Mouse (Mus musculus): ENCODE measurements around the gene Chek2. TPM values are rescaled to one million over a fixed set of nuclear protein-coding genes. Genes with fewer than 3 reads are reported as not detected.

Chek2 gene
- total and polyA plus RNA-seq, 3 experiments: 2.6 to 3.4 (median 3.1) TPM

GRCm38 (mm10) chr5:110909955-110910589, 70.3 kb downstream of the Chek2 start:
- WGBS: 77% methylated on average over 4 of the region's 4 CpGs
- intact Hi-C loops (cut with DNase I): no loop called here
- Histone ChIP-seq H3K4me1 (ENCODE audit: control insufficient read depth, insufficient read depth, low read length) (peaks cover 6% of the 10 kb centered on the region), H3K4me3 (no peak overlapping the region), H3K79me2 (replicated peaks; ENCODE audit: control insufficient read depth, insufficient read depth, low read length) (0 out of 2 replicates have a peak, but pooled peaks cover 1% of the 10 kb centered on the region), H3K36me3 (ENCODE audit: control insufficient read depth, insufficient read depth, low read length) (no peaks in the 10 kb centered on the region), H3K9ac (ENCODE audit: low read depth, low read length) (no peak overlapping the region), H3K27me3 (ENCODE audit: control insufficient read depth, insufficient read depth, low read length) (no peaks in the 10 kb centered on the region), H3K27ac (no peak overlapping the region)
- no peak for DNase-seq
- TF ChIP-seq EP300 (IDR thresholded peaks at IDR 0.05; ENCODE audit: insufficient read depth, low read depth, low read length) (no peak), CTCF (IDR thresholded peaks at IDR 0.05) (no peak), POLR2A (IDR thresholded peaks at IDR 0.05; ENCODE audit: insufficient read depth, low read depth, low read length) (no peak)

- intact Hi-C loops (cut with DNase I): no loop called here
Measured at GRCm38 (mm10) chr5:110914859-110915258, 75.1 kb downstream of the Chek2 start.

GRCm38 (mm10) chr5:110916241-110916640, 76.5 kb downstream of the Chek2 start:
- Histone ChIP-seq H3K9ac (ENCODE audit: low read depth, low read length) (no peak overlapping the region), H3K27ac (no peak overlapping the region), H3K4me3 (no peak overlapping the region), H3K27me3 (ENCODE audit: control insufficient read depth, insufficient read depth, low read length) (no peaks in the 10 kb centered on the region), H3K4me1 (ENCODE audit: control insufficient read depth, insufficient read depth, low read length) (peaks cover 5% of the 10 kb centered on the region), H3K79me2 (replicated peaks; ENCODE audit: control insufficient read depth, insufficient read depth, low read length) (no peaks in the 10 kb centered on the region), H3K36me3 (ENCODE audit: control insufficient read depth, insufficient read depth, low read length) (no peaks in the 10 kb centered on the region)
- intact Hi-C loops (cut with DNase I): no loop called here
- 97% methylated on average over 3 of the region's 3 CpGs for WGBS
- no peak for DNase-seq
- TF ChIP-seq POLR2A (IDR thresholded peaks at IDR 0.05; ENCODE audit: insufficient read depth, low read depth, low read length) (no peak), EP300 (IDR thresholded peaks at IDR 0.05; ENCODE audit: insufficient read depth, low read depth, low read length) (no peak), CTCF (IDR thresholded peaks at IDR 0.05) (no peak)

More at GRCm38 (mm10) chr5:110914859-110915258, 75.1 kb downstream of the Chek2 start:
- no peak overlapping the region for H3K9ac ChIP-seq (ENCODE audit: low read depth, low read length)
- DNase-seq: peak in 1 of 2 experiments; percentile 17
- no peak overlapping the region for H3K4me3 ChIP-seq
- no peak overlapping the region for H3K27ac ChIP-seq
- H3K4me1 ChIP-seq (ENCODE audit: control insufficient read depth, insufficient read depth, low read length): peaks cover 6% of the 10 kb centered on the region
- 82% methylated on average over 11 of the region's 11 CpGs for WGBS
- no peaks in the 10 kb centered on the region for H3K27me3 ChIP-seq (ENCODE audit: control insufficient read depth, insufficient read depth, low read length)
- no peaks in the 10 kb centered on the region for H3K36me3 ChIP-seq (ENCODE audit: control insufficient read depth, insufficient read depth, low read length)
- H3K79me2 ChIP-seq (replicated peaks; ENCODE audit: control insufficient read depth, insufficient read depth, low read length): no peaks in the 10 kb centered on the region
- TF ChIP-seq CTCF (IDR thresholded peaks at IDR 0.05) (no peak), POLR2A (IDR thresholded peaks at IDR 0.05; ENCODE audit: insufficient read depth, low read depth, low read length) (no peak), EP300 (IDR thresholded peaks at IDR 0.05; ENCODE audit: insufficient read depth, low read depth, low read length) (0 out of 2 replicates have a peak, but pooled peaks have one; percentile 27)

GRCm38 (mm10) chr5:110919541-110919940, 79.8 kb downstream of the Chek2 start:
- Histone ChIP-seq H3K27me3 (ENCODE audit: control insufficient read depth, insufficient read depth, low read length) (no peaks in the 10 kb centered on the region), H3K36me3 (ENCODE audit: control insufficient read depth, insufficient read depth, low read length) (no peaks in the 10 kb centered on the region), H3K4me3 (no peak overlapping the region), H3K9ac (ENCODE audit: low read depth, low read length) (no peak overlapping the region), H3K4me1 (ENCODE audit: control insufficient read depth, insufficient read depth, low read length) (peaks cover 3% of the 10 kb centered on the region), H3K79me2 (replicated peaks; ENCODE audit: control insufficient read depth, insufficient read depth, low read length) (no peaks in the 10 kb centered on the region), H3K27ac (no peak overlapping the region)
- intact Hi-C loops (cut with DNase I): no loop called here
- WGBS: 92% methylated on average over 4 of the region's 4 CpGs
- TF ChIP-seq EP300 (IDR thresholded peaks at IDR 0.05; ENCODE audit: insufficient read depth, low read depth, low read length) (no peak), POLR2A (IDR thresholded peaks at IDR 0.05; ENCODE audit: insufficient read depth, low read depth, low read length) (no peak), CTCF (IDR thresholded peaks at IDR 0.05) (no peak)
- no peak for DNase-seq

- Histone ChIP-seq H3K4me3 (no peak overlapping the region), H3K27ac (no peak overlapping the region), H3K79me2 (replicated peaks; ENCODE audit: control insufficient read depth, insufficient read depth, low read length) (no peaks in the 10 kb centered on the region), H3K36me3 (ENCODE audit: control insufficient read depth, insufficient read depth, low read length) (no peaks in the 10 kb centered on the region), H3K9ac (ENCODE audit: low read depth, low read length) (no peak overlapping the region), H3K27me3 (ENCODE audit: control insufficient read depth, insufficient read depth, low read length) (no peaks in the 10 kb centered on the region), H3K4me1 (ENCODE audit: control insufficient read depth, insufficient read depth, low read length) (peaks cover 4% of the 10 kb centered on the region)
- peak; percentile 82 for TF ChIP-seq CTCF (IDR thresholded peaks at IDR 0.05)
- TF ChIP-seq POLR2A (IDR thresholded peaks at IDR 0.05; ENCODE audit: insufficient read depth, low read depth, low read length): no peak
- intact Hi-C loops (cut with DNase I): loop anchor here (1.0 to 10.0 kb wide), 5 partner anchors 41 to 289 kb away; partner anchors contain the start of gene Ep400
- DNase-seq: peak; percentile 23 to 37
- 0% methylated on average over 1 of the region's 1 CpGs for WGBS
Measured at GRCm38 (mm10) chr5:110923336-110923735, 83.6 kb downstream of the Chek2 start.

Other genes with a start within 250 kb of the Chek2 start
- 10 to 100 TPM; 12.5 to 14.5 TPM for gene Noc4l, start 186.6 kb upstream of the Chek2 start, total RNA-seq (2021)
- 22.1 and 25.3 TPM in 2 replicates for gene Noc4l, start 186.6 kb upstream of the Chek2 start, polyA plus RNA-seq (2012; rRNA removed)
- 1 to 10 TPM; 8.9 to 9.1 TPM for gene Ddx51, start 186.5 kb upstream of the Chek2 start, total RNA-seq (2021)
- 8.8 and 10.8 TPM in 2 replicates for gene Ddx51, start 186.5 kb upstream of the Chek2 start, polyA plus RNA-seq (2012; rRNA removed)
- gene Ep400, start 69.3 kb upstream of the Chek2 start, total RNA-seq (2021): 10 to 100 TPM; 31.4 to 32.6 TPM
- 18.4 and 21.0 TPM in 2 replicates for gene Ep400, start 69.3 kb upstream of the Chek2 start, polyA plus RNA-seq (2012; rRNA removed)
- gene Pus1, start 59.3 kb upstream of the Chek2 start, total RNA-seq (2021): 10 to 100 TPM; 19.1 to 21.3 TPM
- 15.8 and 16.2 TPM in 2 replicates for gene Pus1, start 59.3 kb upstream of the Chek2 start, polyA plus RNA-seq (2012; rRNA removed)
- gene Ulk1, start 29.9 kb upstream of the Chek2 start, total RNA-seq (2021): 10 to 100 TPM; 64.8 to 82.1 TPM
- 55.9 and 62.6 TPM in 2 replicates for gene Ulk1, start 29.9 kb upstream of the Chek2 start, polyA plus RNA-seq (2012; rRNA removed)
- gene Hscb, start 202 bp upstream of the Chek2 start, total RNA-seq (2021): 10 to 100 TPM; 18.5 to 18.7 TPM
- 14.8 and 17.7 TPM in 2 replicates for gene Hscb, start 202 bp upstream of the Chek2 start, polyA plus RNA-seq (2012; rRNA removed)
- gene Ttc28, start 39.8 kb downstream of the Chek2 start, total RNA-seq (2021): 10 to 100 TPM; 12.3 to 15.0 TPM
- 7.2 and 7.3 TPM in 2 replicates for gene Ttc28, start 39.8 kb downstream of the Chek2 start, polyA plus RNA-seq (2012; rRNA removed)